Mouse (Mus musculus) embryonic facial prominence, embryonic 13.5 days (tissue): ENCODE data around the gene Gm27029. TPM values are rescaled to one million over a fixed set of nuclear protein-coding genes. Genes with fewer than 3 reads are reported as not detected.
"Not testable (repeated sequence)": the region's sequence is repeated elsewhere in the genome, so short reads cannot be mapped to it uniquely, and the experiment has no call there.

Experiments
- ATAC-seq: fragments of 200-750 bp; cut with Nextera tagmentation; 2 replicates; pipeline ENCODE4 v1.8.0; 2017; ENCODE audit warnings: low read depth; ENCODE audit not compliant: insufficient number of reproducible peaks, insufficient read depth, low FRiP score, low TSS enrichment
- H3K27ac ChIP-seq: fragments of 300-500 bp; sonication (generic); 2 replicates; pipeline ENCODE4 v1.5.1; 2015; ENCODE audit warnings: moderate library complexity, mild to moderate bottlenecking, inconsistent platforms
- H3K27me3 ChIP-seq: fragments of 300-500 bp; sonication (generic); 2 replicates; pipeline ENCODE4 v1.6.1; 2015; ENCODE audit warnings: mild to moderate bottlenecking, inconsistent platforms
- H3K36me3 ChIP-seq: fragments of 300-500 bp; sonication (generic); 2 replicates; pipeline ENCODE4 v1.6.1; 2015; ENCODE audit warnings: mild to moderate bottlenecking, inconsistent platforms
- H3K4me1 ChIP-seq: fragments of 300-500 bp; sonication (generic); 2 replicates; pipeline ENCODE4 v1.6.1; 2015; ENCODE audit warnings: inconsistent platforms
- H3K4me2 ChIP-seq: fragments of 300-500 bp; sonication (generic); 2 replicates; pipeline ENCODE4 v1.6.1; 2015; ENCODE audit warnings: moderate library complexity, mild to moderate bottlenecking, inconsistent platforms
- H3K4me3 ChIP-seq: fragments of 300-500 bp; sonication (generic); 2 replicates; pipeline ENCODE4 v1.5.1; 2015; ENCODE audit warnings: mild to moderate bottlenecking, inconsistent platforms
- H3K9ac ChIP-seq: fragments of 300-500 bp; sonication (generic); 2 replicates; pipeline ENCODE4 v1.6.1; 2015; ENCODE audit warnings: mild to moderate bottlenecking, inconsistent platforms
- H3K9me3 ChIP-seq: fragments of 300-500 bp; sonication (generic); 2 replicates; pipeline ENCODE4 v1.6.1; 2016; ENCODE audit warnings: inconsistent platforms
- WGBS: fragments of 180-500 bp; shearing (Covaris S2); methylation state at CpG from one replicate; pipeline ENCODE4 v1.1.7; 2015; ENCODE audit warnings: mixed read lengths; 5-methylcytosine and 5-hydroxymethylcytosine counted together
- polyA plus RNA-seq: library from polyadenylated mRNA; unstranded; fragments of >200 nt; fragmentation: Nextera tagmentation; extraction: Ambion mirVana; gene quantifications from 2 replicates; pipeline ENCODE4 v1.2.1, GENCODE M21; 2015

The Gm27029 gene
- polyA plus RNA-seq, 1 experiment from 2014 or later = 10.4 TPM

GRCm38 (mm10) chr11:101454702-101455101 lies 30.1 kb upstream of the Gm27029 start:
- Histone ChIP-seq H3K27me3 (no peaks in the 10 kb centered on the region), H3K9me3 (no peaks in the 10 kb centered on the region), H3K27ac (0 out of 2 replicates have a peak overlapping the region, but pooled peaks have one; percentile 5), H3K36me3 (peaks cover 32% of the 10 kb centered on the region), H3K9ac (no peak overlapping the region), H3K4me1 (peaks cover 9% of the 10 kb centered on the region), H3K4me3 (no peak overlapping the region), H3K4me2 (no peak overlapping the region)
- ATAC-seq = no peak
- WGBS = 21% methylated on average over 6 of the region's 6 CpGs

- no peak overlapping the region for H3K4me3 ChIP-seq
- H3K36me3 ChIP-seq = peaks cover 7% of the 10 kb centered on the region
- no peaks in the 10 kb centered on the region for H3K27me3 ChIP-seq
- H3K4me1 ChIP-seq = peaks cover 15% of the 10 kb centered on the region
- WGBS = 72% methylated on average over 10 of the region's 10 CpGs
- no peak overlapping the region for H3K4me2 ChIP-seq
- H3K9me3 ChIP-seq = no peaks in the 10 kb centered on the region
- ATAC-seq = no peak
- no peak overlapping the region for H3K27ac ChIP-seq
- no peak overlapping the region for H3K9ac ChIP-seq
Observed at GRCm38 (mm10) chr11:101452093-101452774, 27.6 kb upstream of the Gm27029 start.

- Histone ChIP-seq H3K4me3 (no peak overlapping the region), H3K27ac (no peak overlapping the region), H3K4me2 (no peak overlapping the region), H3K36me3 (peaks cover under 1% of the 10 kb centered on the region; the same call in 1 of the 2 replicates), H3K9ac (no peak overlapping the region), H3K4me1 (peaks cover 15% of the 10 kb centered on the region), H3K9me3 (no peaks in the 10 kb centered on the region), H3K27me3 (no peaks in the 10 kb centered on the region)
- ATAC-seq = no peak
- WGBS = 93% methylated on average over 10 of the region's 10 CpGs
Observed at GRCm38 (mm10) chr11:101451536-101451935, 26.9 kb upstream of the Gm27029 start.

GRCm38 (mm10) chr11:101450394-101450793 lies 25.8 kb upstream of the Gm27029 start:
- peaks cover 15% of the 10 kb centered on the region for H3K4me1 ChIP-seq
- WGBS = 84% methylated on average over 3 of the region's 3 CpGs
- no peak overlapping the region for H3K4me3 ChIP-seq
- peaks cover 8% of the 10 kb centered on the region for H3K36me3 ChIP-seq
- H3K9me3 ChIP-seq = no peaks in the 10 kb centered on the region
- no peaks in the 10 kb centered on the region for H3K27me3 ChIP-seq
- no peak overlapping the region for H3K9ac ChIP-seq
- no peak overlapping the region for H3K4me2 ChIP-seq
- H3K27ac ChIP-seq = no peak overlapping the region
- ATAC-seq = no peak

GRCm38 (mm10) chr11:101449596-101449995 lies 25.0 kb upstream of the Gm27029 start:
- Histone ChIP-seq H3K4me1 (peaks cover 13% of the 10 kb centered on the region), H3K36me3 (peaks cover 16% of the 10 kb centered on the region)
- H3K4me2 ChIP-seq, H3K4me3 ChIP-seq, H3K9me3 ChIP-seq, ATAC-seq, H3K27me3 ChIP-seq, H3K27ac ChIP-seq, H3K9ac ChIP-seq: not testable (repeated sequence)
- 86% methylated on average over 4 of the region's 4 CpGs for WGBS

GRCm38 (mm10) chr11:101448899-101449298 lies 24.3 kb upstream of the Gm27029 start:
- Histone ChIP-seq H3K4me2 (peak overlapping the region; percentile 55), H3K36me3 (peaks cover 23% of the 10 kb centered on the region), H3K4me1 (peaks cover 16% of the 10 kb centered on the region), H3K27me3 (no peaks in the 10 kb centered on the region), H3K27ac (no peak overlapping the region), H3K4me3 (peak overlapping the region; percentile 36; the same call in 1 of the 2 replicates), H3K9me3 (no peaks in the 10 kb centered on the region), H3K9ac (peak overlapping the region; percentile 59; the same call in 1 of the 2 replicates)
- 82% methylated on average over 4 of the region's 4 CpGs for WGBS
- ATAC-seq = no peak

- Histone ChIP-seq H3K9ac (peak within 1 kb of the TSS; percentile 59), H3K4me3 (peak within 1 kb of the TSS; percentile 36), H3K27ac (peak within 1 kb of the TSS; percentile 72), H3K27me3 (no peaks in the 10 kb centered on the region), H3K4me2 (peak within 1 kb of the TSS; percentile 55), H3K36me3 (peaks cover 29% of the 10 kb centered on the region), H3K9me3 (no peaks in the 10 kb centered on the region), H3K4me1 (peaks cover 22% of the 10 kb centered on the region)
- peak; percentile 32; the same call in 1 of the 2 replicates for ATAC-seq
- WGBS = 21% methylated on average over 10 of the region's 10 CpGs
Observed at GRCm38 (mm10) chr11:101448274-101448746, 23.7 kb upstream of the Gm27029 start, which contains the start of gene Ifi35. Ifi35 (plus strand) TSS chr11:101448407.

- H3K9ac ChIP-seq = peak overlapping the region; percentile 59
- no peak for ATAC-seq
- H3K4me1 ChIP-seq = peaks cover 26% of the 10 kb centered on the region
- H3K27me3 ChIP-seq = no peaks in the 10 kb centered on the region
- WGBS = 85% methylated on average over 5 of the region's 5 CpGs
- peaks cover 30% of the 10 kb centered on the region for H3K36me3 ChIP-seq
- H3K27ac ChIP-seq = peak overlapping the region; percentile 72
- H3K4me2 ChIP-seq = peak overlapping the region; percentile 55
- peak overlapping the region; percentile 36; the same call in 1 of the 2 replicates for H3K4me3 ChIP-seq
- no peaks in the 10 kb centered on the region for H3K9me3 ChIP-seq
Observed at GRCm38 (mm10) chr11:101447786-101448185, 23.2 kb upstream of the Gm27029 start.

- H3K27me3 ChIP-seq, H3K9me3 ChIP-seq, H3K9ac ChIP-seq, ATAC-seq, H3K4me3 ChIP-seq, H3K27ac ChIP-seq, H3K4me2 ChIP-seq: not testable (repeated sequence)
- WGBS = 88% methylated on average over 8 of the region's 8 CpGs
- peaks cover 26% of the 10 kb centered on the region for H3K4me1 ChIP-seq
- peaks cover 30% of the 10 kb centered on the region for H3K36me3 ChIP-seq
Observed at GRCm38 (mm10) chr11:101446860-101447259, 22.3 kb upstream of the Gm27029 start.

GRCm38 (mm10) chr11:101446319-101446718 lies 21.7 kb upstream of the Gm27029 start:
- H3K27me3 ChIP-seq = no peaks in the 10 kb centered on the region
- no peak overlapping the region for H3K4me3 ChIP-seq
- H3K9ac ChIP-seq = no peak overlapping the region
- WGBS = 86% methylated on average over 1 of the region's 1 CpGs
- H3K27ac ChIP-seq = no peak overlapping the region
- H3K4me2 ChIP-seq = no peak overlapping the region
- H3K9me3 ChIP-seq = no peaks in the 10 kb centered on the region
- no peak for ATAC-seq
- peaks cover 26% of the 10 kb centered on the region for H3K4me1 ChIP-seq
- peaks cover 30% of the 10 kb centered on the region for H3K36me3 ChIP-seq

- Histone ChIP-seq H3K27ac (peak overlapping the region; percentile 91), H3K36me3 (peaks cover 30% of the 10 kb centered on the region), H3K27me3 (no peaks in the 10 kb centered on the region), H3K4me2 (peak overlapping the region; percentile 95), H3K4me1 (peaks cover 20% of the 10 kb centered on the region), H3K4me3 (peak overlapping the region; percentile 88), H3K9ac (peak overlapping the region; percentile 98), H3K9me3 (no peaks in the 10 kb centered on the region)
- 1% methylated on average over 14 of the region's 14 CpGs for WGBS
- 0 out of 2 replicates have a peak, but pooled peaks have one; percentile 1 for ATAC-seq
Observed at GRCm38 (mm10) chr11:101442760-101443159, 18.2 kb upstream of the Gm27029 start.

- H3K4me1 ChIP-seq = peaks cover 20% of the 10 kb centered on the region
- ATAC-seq = peak; percentile 98
Observed at GRCm38 (mm10) chr11:101442127-101442693, 17.6 kb upstream of the Gm27029 start, which contains the start of gene Rpl27. Rpl27 (plus strand) TSS chr11:101442298.

More at GRCm38 (mm10) chr11:101442127-101442693, 17.6 kb upstream of the Gm27029 start, which contains the start of gene Rpl27:
- H3K9me3 ChIP-seq = no peaks in the 10 kb centered on the region
- H3K27ac ChIP-seq = peak within 1 kb of the TSS; percentile 91
- H3K27me3 ChIP-seq = no peaks in the 10 kb centered on the region
- 1% methylated on average over 42 of the region's 42 CpGs for WGBS
- H3K4me3 ChIP-seq = peak within 1 kb of the TSS; percentile 88
- peak within 1 kb of the TSS; percentile 98 for H3K9ac ChIP-seq
- peaks cover 30% of the 10 kb centered on the region for H3K36me3 ChIP-seq
- peak within 1 kb of the TSS; percentile 95 for H3K4me2 ChIP-seq
